Comparison of ENCODE assay signal across 8 mouse cellular contexts in genomic region chr4:131804732-131805131, GRCm38 (mm10). TPM values are rescaled to one million over a fixed set of nuclear protein-coding genes. Genes with fewer than 3 reads are reported as not detected.
DNase-seq lines count a peak whose midpoint lies in the region; ATAC-seq lines count a peak whose summit lies in the region.
"Not testable (repeated sequence)": the region's sequence is repeated elsewhere in the genome, so short reads cannot be mapped to it uniquely, and the experiment has no call there.
"Had no signal": no experiment of that assay in that cellular context is flagged by ENCODE, and none has a peak within 500 bp of the region (broad histone marks: within the 10 kb centered on the region; RNA-seq: fewer than 3 reads in every experiment).

No protein-coding gene starts in this region.

- H3K36me3 ChIP-seq in embryonic facial prominence, embryonic 13.5 days = peaks cover 36% of the 10 kb centered on the region
- not testable (repeated sequence) for H3K36me3 ChIP-seq in heart, embryonic 11.5 days (ENCODE audit: control insufficient read depth, insufficient read depth, low read length); hindbrain, embryonic 15.5 days; liver, embryonic 12.5 days; midbrain, embryonic 11.5 days (ENCODE audit: control insufficient read depth, insufficient read depth, low read length); neural tube, embryonic 15.5 days
- H3K36me3 ChIP-seq in kidney, embryonic 15.5 days = peaks cover 17% of the 10 kb centered on the region; the same call in 1 of the 2 replicates

- H3K27ac ChIP-seq in embryonic facial prominence, embryonic 13.5 days; heart, embryonic 11.5 days (ENCODE audit: low read depth, low read length); hindbrain, embryonic 15.5 days (replicated peaks); liver, embryonic 12.5 days; midbrain, embryonic 11.5 days (ENCODE audit: low read depth, low read length); neural tube, embryonic 15.5 days (replicated peaks): not testable (repeated sequence)
- H3K27ac ChIP-seq in kidney, embryonic 15.5 days = peak overlapping the region; percentile 86; the same call in 1 of the 2 replicates

- not testable (repeated sequence) for H3K27me3 ChIP-seq in embryonic facial prominence, embryonic 13.5 days; heart, embryonic 11.5 days (ENCODE audit: control insufficient read depth, insufficient read depth, low read length); hindbrain, embryonic 15.5 days; kidney, embryonic 15.5 days; liver, embryonic 12.5 days (replicated peaks); midbrain, embryonic 11.5 days (ENCODE audit: control insufficient read depth, insufficient read depth, low read length); neural tube, embryonic 15.5 days (replicated peaks)

- H3K4me1 ChIP-seq in embryonic facial prominence, embryonic 13.5 days = peaks cover 11% of the 10 kb centered on the region
- not testable (repeated sequence) for H3K4me1 ChIP-seq in heart, embryonic 11.5 days (ENCODE audit: control insufficient read depth, insufficient read depth, low read length); hindbrain, embryonic 15.5 days (replicated peaks); liver, embryonic 12.5 days; midbrain, embryonic 11.5 days (ENCODE audit: control insufficient read depth, insufficient read depth, low read length); neural tube, embryonic 15.5 days
- peaks cover 23% of the 10 kb centered on the region for H3K4me1 ChIP-seq in kidney, embryonic 15.5 days

- not testable (repeated sequence) for H3K9me3 ChIP-seq in embryonic facial prominence, embryonic 13.5 days; heart, embryonic 11.5 days (replicated peaks; ENCODE audit: control insufficient read depth, low read length); hindbrain, embryonic 15.5 days; kidney, embryonic 15.5 days (replicated peaks); liver, embryonic 12.5 days (replicated peaks); midbrain, embryonic 11.5 days (ENCODE audit: control insufficient read depth, low read length); neural tube, embryonic 15.5 days (replicated peaks)

- not testable (repeated sequence) for DNase-seq in midbrain, embryonic 11.5 days (ENCODE audit: low spot score, missing footprints)

- ATAC-seq in embryonic facial prominence, embryonic 13.5 days (ENCODE audit: insufficient number of reproducible peaks, insufficient read depth, low FRiP score, low TSS enrichment, low read depth) = peak; percentile 77
- ATAC-seq in heart, embryonic 11.5 days (replicated peaks; ENCODE audit: insufficient number of reproducible peaks, low FRiP score, low TSS enrichment) = peak; percentile 48; the same call in 1 of the 2 replicates
- ATAC-seq in hindbrain, embryonic 15.5 days (ENCODE audit: low FRiP score, low read depth) = peak; percentile 73
- ATAC-seq in kidney, embryonic 15.5 days (replicated peaks; ENCODE audit: low FRiP score) = peak; percentile 77
- ATAC-seq in liver, embryonic 12.5 days = peak; percentile 50; the same call in 1 of the 2 replicates
- 0 out of 2 replicates have a peak, but pooled peaks have one; percentile 52 for ATAC-seq in midbrain, embryonic 11.5 days (ENCODE audit: low FRiP score)
- 0 out of 2 replicates have a peak, but pooled peaks have one; percentile 41 for ATAC-seq in neural tube, embryonic 15.5 days (ENCODE audit: low FRiP score)

- WGBS in embryonic facial prominence, embryonic 13.5 days = 91% methylated on average over 5 of the region's 6 CpGs
- 94% methylated on average over 5 of the region's 6 CpGs for WGBS in heart, embryonic 11.5 days (ENCODE audit: insufficient replicate concordance)
- WGBS in hindbrain, embryonic 15.5 days = 88% methylated on average over 5 of the region's 6 CpGs
- WGBS in kidney, embryonic 15.5 days = 96% methylated on average over 5 of the region's 6 CpGs
- 83% methylated on average over 4 of the region's 6 CpGs for WGBS in liver, embryonic 12.5 days (ENCODE audit: insufficient replicate concordance)
- 98% methylated on average over 5 of the region's 6 CpGs for WGBS in midbrain, embryonic 11.5 days
- 97% methylated on average over 5 of the region's 6 CpGs for WGBS in neural tube, embryonic 15.5 days

- H3K9ac ChIP-seq in embryonic facial prominence, embryonic 13.5 days; heart, embryonic 11.5 days (ENCODE audit: low read depth, low read length); hindbrain, embryonic 15.5 days; kidney, embryonic 15.5 days; liver, embryonic 12.5 days; midbrain, embryonic 11.5 days (ENCODE audit: low read length); neural tube, embryonic 15.5 days (replicated peaks): not testable (repeated sequence)

- not testable (repeated sequence) for H3K4me2 ChIP-seq in embryonic facial prominence, embryonic 13.5 days; heart, embryonic 11.5 days; hindbrain, embryonic 15.5 days; kidney, embryonic 15.5 days; liver, embryonic 12.5 days; midbrain, embryonic 11.5 days; neural tube, embryonic 15.5 days

- not testable (repeated sequence) for H3K4me3 ChIP-seq in embryonic facial prominence, embryonic 13.5 days; heart, embryonic 11.5 days (ENCODE audit: low read depth, low read length); hindbrain, embryonic 15.5 days; kidney, embryonic 15.5 days (replicated peaks); liver, embryonic 12.5 days; midbrain, embryonic 11.5 days (ENCODE audit: low read depth, low read length); neural tube, embryonic 15.5 days (replicated peaks)

RNA-seq across cellular contexts. Expression of gene Ptpru, which starts 33.4 kb away (rescaled TPM):
- polyA plus RNA-seq in embryonic facial prominence, embryonic 13.5 days (2015; fragmentation: Nextera tagmentation; extraction: Ambion mirVana) = 30.0 and 34.3 TPM in 2 replicates
- polyA plus RNA-seq in heart, embryonic 11.5 days (2014; fragmentation: Nextera tagmentation; extraction: Ambion mirVana) = 2.2 and 2.8 TPM in 2 replicates
- 22.6 and 23.4 TPM in 2 replicates for polyA plus RNA-seq in hindbrain, embryonic 15.5 days (2015; fragmentation: Nextera tagmentation; extraction: Ambion mirVana)
- 30.3 TPM in 2 replicates for polyA plus RNA-seq in kidney, embryonic 15.5 days (2015; fragmentation: Nextera tagmentation; extraction: Ambion mirVana)
- polyA plus RNA-seq in liver, embryonic 12.5 days (2016; fragmentation: Nextera tagmentation; extraction: Ambion mirVana) = 2.7 and 2.8 TPM in 2 replicates
- polyA plus RNA-seq in midbrain, embryonic 11.5 days (2014; fragmentation: Nextera tagmentation; extraction: Ambion mirVana) = 9.6 and 11.4 TPM in 2 replicates
- 15.9 and 23.5 TPM in 2 replicates for polyA plus RNA-seq in neural tube, embryonic 15.5 days (2015; fragmentation: Nextera tagmentation; extraction: Ambion mirVana)
- polyA plus RNA-seq: inflammation-experienced regulatory T-cells, adult 6 months had no signal

RNA-seq across cellular contexts. Expression of gene Mecr, which starts 38.5 kb away (rescaled TPM):
- 51.2 and 58.6 TPM in 2 replicates for polyA plus RNA-seq in embryonic facial prominence, embryonic 13.5 days (2015; fragmentation: Nextera tagmentation; extraction: Ambion mirVana)
- polyA plus RNA-seq in heart, embryonic 11.5 days (2014; fragmentation: Nextera tagmentation; extraction: Ambion mirVana) = 35.9 and 39.3 TPM in 2 replicates
- 34.6 and 37.9 TPM in 2 replicates for polyA plus RNA-seq in hindbrain, embryonic 15.5 days (2015; fragmentation: Nextera tagmentation; extraction: Ambion mirVana)
- polyA plus RNA-seq in kidney, embryonic 15.5 days (2015; fragmentation: Nextera tagmentation; extraction: Ambion mirVana) = 45.8 and 47.4 TPM in 2 replicates
- 44.4 and 49.4 TPM in 2 replicates for polyA plus RNA-seq in liver, embryonic 12.5 days (2016; fragmentation: Nextera tagmentation; extraction: Ambion mirVana)
- polyA plus RNA-seq in midbrain, embryonic 11.5 days (2014; fragmentation: Nextera tagmentation; extraction: Ambion mirVana) = 39.8 and 40.3 TPM in 2 replicates
- polyA plus RNA-seq in neural tube, embryonic 15.5 days (2015; fragmentation: Nextera tagmentation; extraction: Ambion mirVana) = 38.3 and 39.2 TPM in 2 replicates
